Mouse (Mus musculus): ENCODE results near the gene Gm9817.
"Not testable (repeated sequence)": the region's sequence is repeated elsewhere in the genome, so short reads cannot be mapped to it uniquely, and the experiment has no call there.

Gm9817 gene

DNA sequence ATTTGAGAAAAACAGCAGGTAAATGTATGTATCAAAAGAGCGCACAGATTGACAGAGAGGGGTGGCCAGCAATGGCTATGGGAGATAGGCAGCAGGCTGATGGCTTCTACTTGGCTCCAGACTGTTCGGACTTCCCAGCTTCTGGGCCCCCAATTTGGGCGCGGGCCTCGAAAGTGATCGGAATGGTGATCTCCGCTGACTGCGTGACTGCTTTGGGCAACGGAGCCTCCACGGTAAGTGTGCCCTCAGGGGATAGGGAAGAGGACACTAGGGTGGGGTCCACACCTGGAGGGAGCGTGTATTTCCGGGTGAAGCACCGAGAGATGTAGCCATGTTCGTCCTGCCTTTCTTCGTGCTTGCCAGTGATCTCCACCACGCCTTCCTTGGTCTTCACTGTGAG is at the start of gene Gm9817:
Gene Gm9817 (plus strand): TSS at position 301 of the 400 bp plus-strand sequence.
- DNase-seq, result not testable (repeated sequence)

DNA sequence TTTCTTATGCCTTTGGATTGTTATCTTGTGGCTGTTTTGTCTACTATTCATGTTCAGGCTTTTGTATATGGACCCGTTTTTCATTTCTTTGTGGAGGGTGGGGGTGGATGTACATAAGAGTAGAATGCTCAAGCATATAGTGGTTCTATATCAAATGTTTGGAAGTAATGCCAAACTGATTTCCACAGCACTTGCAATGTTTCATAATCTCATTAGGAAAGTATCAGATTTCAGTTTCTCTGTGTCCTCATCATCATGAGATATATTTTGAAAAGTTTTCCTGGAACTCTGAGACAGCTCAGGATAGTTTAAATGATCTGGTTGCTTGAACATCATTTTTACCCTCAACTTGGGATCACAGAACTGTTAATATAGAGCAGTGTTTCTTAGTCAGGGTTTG is 48.7 kb upstream of the Gm9817 start:
- DNase-seq, result no peak

GRCm38 (mm10) chr13:45030830-45031229 is 47.7 kb upstream of the Gm9817 start:
- peak; percentile 66 to 67 for DNase-seq

DNA sequence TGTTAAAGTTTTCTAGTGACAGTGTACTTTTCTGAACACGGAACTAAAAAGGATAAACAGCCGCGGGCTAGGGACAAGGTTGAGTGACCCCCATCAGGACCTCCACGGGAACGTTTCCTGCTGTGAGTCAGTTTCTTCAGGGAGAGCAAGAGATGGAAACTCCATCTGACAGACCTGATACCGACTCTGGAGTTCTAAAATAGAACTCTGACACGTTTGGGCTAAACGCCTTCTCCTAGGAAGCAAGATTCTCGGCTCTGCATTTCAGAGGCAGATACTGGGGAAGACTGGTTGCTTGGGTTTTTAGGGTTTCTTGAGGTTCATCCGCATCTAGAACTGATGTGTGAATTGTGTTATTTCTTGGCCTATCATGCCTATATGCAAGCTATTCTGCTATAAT is 47.2 kb upstream of the Gm9817 start:
- no peak for DNase-seq

- no peak for DNase-seq
These were observed 46.7 kb upstream of the Gm9817 start for GRCm38 (mm10) chr13:45031748-45032147.

GRCm38 (mm10) chr13:45032484-45032883 is 46.0 kb upstream of the Gm9817 start:
- no peak for DNase-seq

DNA sequence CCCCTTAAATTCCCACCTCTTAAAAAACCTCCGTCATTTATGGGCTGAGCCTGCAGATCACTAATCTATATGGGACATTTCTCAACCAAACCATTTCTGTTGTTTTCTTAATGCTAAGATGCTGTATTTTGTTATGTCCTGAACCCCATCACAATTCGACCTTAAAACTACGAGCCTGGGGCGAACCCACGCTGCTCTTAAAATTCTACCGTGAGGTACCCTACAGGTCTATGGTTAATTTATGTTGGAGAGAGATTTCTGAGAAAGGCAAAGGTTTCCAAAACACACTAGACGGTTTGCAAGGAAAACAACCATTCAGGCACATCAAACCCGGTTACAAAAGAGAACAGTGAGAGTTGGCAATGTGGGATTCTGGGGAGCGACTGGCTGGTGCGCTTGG is 45.1 kb upstream of the Gm9817 start:
- DNase-seq, result no peak

DNA sequence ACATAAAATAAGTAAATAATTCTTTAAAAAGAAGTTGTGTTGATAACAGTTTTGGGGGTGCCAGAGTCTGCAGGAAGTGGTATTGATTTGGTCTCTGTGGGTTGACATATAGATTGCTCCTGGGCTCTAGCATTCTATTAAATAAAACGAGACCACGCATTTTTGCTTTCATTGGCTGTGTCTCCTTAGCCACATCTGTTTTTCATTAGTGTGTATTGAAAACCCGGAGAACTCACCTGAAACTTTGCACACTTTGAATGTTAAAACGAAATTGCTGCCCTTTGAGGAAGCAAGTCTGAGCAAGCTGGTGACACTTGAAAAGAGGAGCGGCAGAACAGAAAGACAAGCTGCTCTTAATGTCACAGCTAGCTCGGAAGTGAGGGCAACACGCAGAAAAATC is 43.7 kb upstream of the Gm9817 start:
- no peak for DNase-seq

- no peak for DNase-seq
These were observed 42.1 kb upstream of the Gm9817 start for GRCm38 (mm10) chr13:45036417-45036816.

DNA sequence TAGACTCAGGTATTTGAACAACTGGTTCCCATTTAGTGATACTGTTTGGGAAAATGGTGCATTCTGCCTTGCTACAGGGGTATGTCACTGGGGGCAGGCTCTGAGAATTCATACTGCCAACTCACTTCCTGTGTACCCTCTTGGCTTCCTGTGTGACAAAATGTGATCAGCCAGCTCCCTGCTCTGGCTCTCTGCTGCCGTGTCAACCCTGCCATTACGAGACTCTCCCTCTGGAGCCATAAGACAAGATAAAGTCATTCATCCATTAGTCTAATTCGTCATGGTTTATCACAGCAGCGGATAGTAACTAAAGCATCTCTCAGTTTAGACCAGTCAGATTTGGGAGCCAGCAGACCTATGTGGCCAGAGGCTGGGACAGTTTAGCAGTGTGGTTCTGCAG is 38.3 kb upstream of the Gm9817 start:
- DNase-seq, result no peak

DNA sequence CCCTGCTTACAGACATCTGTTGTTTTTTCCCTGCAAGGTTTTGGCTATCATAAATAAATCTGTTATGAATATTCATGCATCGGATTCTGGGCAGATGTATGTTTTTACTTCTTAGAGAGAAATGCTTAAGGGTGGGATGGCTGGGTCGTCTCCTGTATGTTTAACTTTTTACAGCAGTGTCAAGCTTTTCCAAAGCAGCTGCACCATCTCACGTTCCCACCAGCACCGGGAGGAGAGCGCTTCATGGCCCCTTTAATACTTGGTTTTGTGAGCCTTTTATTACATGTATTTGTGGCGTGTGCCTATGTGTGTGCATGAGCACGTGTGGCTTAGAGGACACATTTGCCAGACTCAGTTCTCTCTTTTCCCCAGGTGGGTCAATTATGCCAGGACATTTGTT is 37.8 kb upstream of the Gm9817 start:
- no peak for DNase-seq

- no peak for DNase-seq
These were observed 35.0 kb upstream of the Gm9817 start for GRCm38 (mm10) chr13:45043466-45043865.

DNA sequence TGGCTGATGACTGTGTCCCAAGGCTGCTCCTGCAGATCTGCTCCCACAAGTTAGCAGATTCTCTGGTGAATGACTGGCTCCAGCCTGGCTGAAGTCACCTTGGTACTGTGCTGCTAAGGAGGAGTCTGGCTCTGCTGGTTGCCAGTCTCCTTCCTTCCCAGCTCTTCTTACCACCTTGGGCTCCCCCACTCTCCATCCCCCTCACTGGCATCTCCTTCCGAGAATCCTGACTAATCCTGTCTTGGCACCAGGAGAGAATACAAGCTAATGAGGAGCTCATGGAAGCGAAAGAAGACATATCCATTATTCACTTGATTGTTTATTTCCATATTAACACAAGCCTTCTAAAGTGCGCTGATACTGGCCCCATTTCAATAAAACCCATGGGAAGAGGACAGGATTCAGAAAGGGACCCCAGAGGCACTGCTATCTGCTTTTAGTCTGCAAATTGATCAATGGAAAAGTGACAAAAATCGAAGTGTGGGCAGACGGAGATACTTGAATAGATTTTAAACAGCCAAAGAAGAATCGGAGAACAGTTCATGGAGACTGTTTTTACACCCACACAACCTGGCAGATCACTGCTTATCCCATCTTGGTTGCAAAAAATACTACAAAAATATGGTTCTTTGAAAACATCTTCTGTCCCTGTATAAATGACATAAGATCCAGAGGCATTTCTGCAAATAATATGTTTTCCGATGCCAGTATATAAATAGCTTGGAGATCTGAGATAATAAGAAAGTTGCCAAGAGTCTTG is 29.1 kb upstream of the Gm9817 start:
- DNase-seq, result no peak

- no peak for DNase-seq
These were observed 25.7 kb upstream of the Gm9817 start for GRCm38 (mm10) chr13:45052805-45053204.

DNA sequence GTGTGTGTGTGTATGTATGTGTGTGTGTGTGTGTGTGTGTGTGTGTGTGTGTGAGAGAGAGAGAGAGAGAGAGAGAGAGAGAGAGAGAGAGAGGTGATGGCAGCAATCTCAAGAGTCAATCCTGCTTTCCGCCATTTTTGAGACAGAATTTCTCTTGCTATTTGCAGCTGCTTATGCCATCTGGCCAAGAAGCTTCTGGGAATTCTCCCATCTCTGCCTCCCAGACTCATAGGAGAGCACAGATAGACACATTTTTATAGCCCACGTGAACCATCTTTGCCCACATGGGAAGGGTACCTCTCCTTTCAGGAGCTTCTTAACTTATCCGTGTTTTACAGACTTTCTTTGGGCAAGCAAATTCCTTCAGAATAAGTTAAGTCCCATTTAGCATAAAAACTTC is 24.6 kb upstream of the Gm9817 start:
- no peak for DNase-seq

GRCm38 (mm10) chr13:45059206-45059605 is 19.3 kb upstream of the Gm9817 start:
- no peak for DNase-seq

DNA sequence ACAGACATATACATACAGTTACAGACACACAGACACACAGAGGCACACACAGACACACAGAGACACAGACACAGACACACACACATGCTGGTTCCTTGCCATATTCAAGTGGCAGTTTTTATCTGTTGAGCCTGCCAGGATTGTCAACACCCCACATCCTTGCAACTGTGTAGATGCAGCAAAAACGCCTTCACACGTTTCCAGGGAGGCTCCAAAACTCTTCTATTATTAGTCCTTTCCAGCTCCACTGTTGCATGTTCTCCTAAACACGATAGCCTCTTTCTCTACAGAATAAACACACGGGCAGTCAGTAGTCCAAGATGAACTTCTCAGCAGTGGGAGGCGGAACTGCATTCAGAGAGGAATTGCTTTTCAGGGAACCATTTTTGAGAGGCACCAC is 15.3 kb upstream of the Gm9817 start:
- DNase-seq, result no peak

DNA sequence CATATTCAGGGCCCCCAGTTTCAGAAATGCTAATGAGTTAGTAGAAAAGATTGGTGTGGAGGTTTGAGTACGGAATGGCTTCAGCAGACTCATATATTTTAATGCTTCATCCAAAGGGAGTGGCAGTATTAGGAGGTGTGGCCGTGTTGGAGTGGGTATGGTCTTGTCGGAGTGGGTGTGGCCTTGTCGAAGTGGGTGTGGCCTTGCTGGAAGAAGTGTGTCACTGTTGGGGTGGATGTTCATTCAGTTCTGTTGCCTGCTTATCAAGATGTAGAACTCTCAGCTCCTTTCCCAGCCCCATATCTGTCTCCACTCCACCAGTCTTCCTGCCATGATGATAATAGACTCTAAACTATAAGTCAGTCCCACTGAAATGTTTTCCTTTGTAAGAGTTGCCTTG is 13.5 kb upstream of the Gm9817 start:
- no peak for DNase-seq

DNA sequence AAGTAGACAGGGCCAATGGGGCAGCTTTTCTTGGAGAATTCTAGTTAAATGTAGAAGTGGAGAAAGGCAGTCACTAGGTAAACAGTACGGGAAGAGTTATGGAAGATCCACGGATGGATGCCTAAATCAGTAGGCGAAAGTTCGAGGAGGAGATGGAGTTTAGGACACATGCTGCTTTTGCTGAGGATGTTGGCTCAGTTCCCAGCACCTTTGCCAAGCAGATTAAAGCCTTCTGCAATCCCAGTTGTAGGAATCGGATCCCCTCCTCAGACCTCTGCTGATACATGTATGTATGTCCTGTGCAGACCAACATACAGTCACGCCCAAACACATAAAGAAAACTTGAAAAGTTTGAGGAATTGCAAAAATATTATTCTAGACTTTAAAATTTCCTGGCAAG is 8.1 kb upstream of the Gm9817 start:
- DNase-seq, result no peak

DNA sequence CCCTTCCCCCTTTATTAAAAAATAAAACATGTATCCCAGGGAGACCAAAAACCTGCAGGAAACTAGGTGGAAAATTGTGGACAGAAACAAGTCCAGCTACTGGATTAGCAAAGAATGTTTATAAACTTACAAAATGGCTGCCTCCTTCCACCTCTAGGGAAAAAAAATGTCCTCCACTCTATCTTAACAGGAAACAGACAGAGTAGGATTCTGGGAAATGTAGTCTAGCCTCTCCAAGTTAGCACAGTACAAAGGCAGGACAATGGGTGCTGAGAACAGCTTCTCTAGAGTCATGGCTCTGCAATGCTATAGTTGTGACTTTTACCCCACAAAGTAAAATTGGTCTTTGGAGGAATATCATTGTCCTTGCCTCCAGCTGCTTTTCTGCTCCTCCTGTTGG is 3.5 kb upstream of the Gm9817 start:
- DNase-seq, result no peak

GRCm38 (mm10) chr13:45075715-45076114 is 2.8 kb upstream of the Gm9817 start:
- DNase-seq, result no peak

GRCm38 (mm10) chr13:45080771-45081170 is 2.3 kb downstream of the Gm9817 start:
- DNase-seq, result no peak

DNA sequence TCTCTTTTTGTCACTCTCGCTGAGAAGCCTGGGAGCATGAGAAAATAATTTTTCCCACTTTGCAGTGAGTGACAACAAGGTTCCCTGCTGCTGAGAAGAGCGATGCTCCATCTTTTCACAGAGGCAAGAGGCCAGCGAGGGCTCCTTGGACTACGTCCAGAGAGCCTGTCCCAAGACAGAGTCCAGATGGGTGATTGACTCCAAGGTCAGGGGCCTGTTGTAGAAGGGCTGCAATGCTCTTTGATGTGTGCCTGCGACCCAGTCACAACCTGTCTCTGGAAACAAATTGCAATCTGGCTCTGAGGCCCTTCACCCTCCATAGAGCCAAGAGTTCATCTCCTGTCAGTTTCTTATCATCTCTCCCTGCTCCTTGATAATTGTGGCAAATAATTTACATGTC is 5.2 kb downstream of the Gm9817 start:
- DNase-seq, result no peak

GRCm38 (mm10) chr13:45088796-45089221 is 10.3 kb downstream of the Gm9817 start:
- DNase-seq, result no peak

- no peak for DNase-seq
These were observed 11.4 kb downstream of the Gm9817 start for GRCm38 (mm10) chr13:45089846-45090245.
